Mouse (Mus musculus) liver, adult 2 months (tissue): Measurements from ENCODE around the gene Cntln. TPM values are rescaled to one million over a fixed set of nuclear protein-coding genes. Genes with fewer than 3 reads are reported as not detected.

Experiments used
- DNase-seq: peaks from one replicate; pipeline ENCODE4 v3.0.0-alpha.2; 2011; ENCODE audit warnings: low read depth, low spot score; ENCODE audit errors: extremely low read depth
- H3K27ac ChIP-seq: fragments of 200-500 bp; replicated peaks from 2 replicates; pipeline ENCODE4 v1.5.1; 2012; ENCODE audit warnings: low read depth, mild to moderate bottlenecking, control low read depth, inconsistent platforms, low read length; ENCODE audit not compliant: insufficient read depth
- H3K27me3 ChIP-seq: fragments of 200-500 bp; 2 replicates; pipeline ENCODE4 v1.6.1; 2012; ENCODE audit warnings: mild to moderate bottlenecking, moderate library complexity, low read length, inconsistent platforms; ENCODE audit not compliant: control insufficient read depth, insufficient read depth
- H3K36me3 ChIP-seq: fragments of 200-500 bp; 2 replicates; pipeline ENCODE4 v1.6.1; 2012; ENCODE audit warnings: low read length, inconsistent platforms; ENCODE audit not compliant: control insufficient read depth, insufficient read depth
- H3K4me1 ChIP-seq: fragments of 200-500 bp; 2 replicates; pipeline ENCODE4 v1.6.1; 2011; ENCODE audit warnings: low read length; ENCODE audit not compliant: control insufficient read depth, insufficient read depth
- H3K4me3 ChIP-seq: fragments of 200-500 bp; 2 replicates; pipeline ENCODE4 v1.5.1; 2011; ENCODE audit warnings: low read depth, mild to moderate bottlenecking, control low read depth, low read length, moderate library complexity; ENCODE audit not compliant: insufficient read depth
- H3K79me2 ChIP-seq: fragments of 200-500 bp; 2 replicates; pipeline ENCODE4 v1.6.1; 2012; ENCODE audit warnings: inconsistent platforms, mild to moderate bottlenecking, low read length, moderate library complexity; ENCODE audit not compliant: control insufficient read depth, insufficient read depth
- H3K9ac ChIP-seq: fragments of 200-500 bp; 2 replicates; pipeline ENCODE4 v1.6.1; 2012; ENCODE audit warnings: low read depth, mild to moderate bottlenecking, control low read depth, inconsistent platforms, low read length
- CTCF ChIP-seq: fragments of 200-500 bp; IDR thresholded peaks from 2 replicates; pipeline ENCODE4 v1.5.1; 2011; ENCODE audit warnings: low read depth, low read length, control low read depth
- POLR2A ChIP-seq: fragments of 200-500 bp; IDR thresholded peaks from 2 replicates; pipeline ENCODE4 v1.6.1; 2011; ENCODE audit warnings: low read length, control low read depth; ENCODE audit not compliant: insufficient read depth; ENCODE audit errors: extremely low read depth
- WGBS: fragments of 180-500 bp; shearing (Covaris S2); methylation state at CpG from one replicate; pipeline ENCODE4 v1.1.7; 2018; 5-methylcytosine and 5-hydroxymethylcytosine counted together
- polyA plus RNA-seq: library from polyadenylated mRNA; depleted of rRNA; stranded (reverse); fragments of >200 nt; gene quantifications from 2 replicates; pipeline ENCODE4 v1.2.3, GENCODE M21; 2012
- total RNA-seq: library from RNA; depleted of rRNA; stranded (reverse); fragments of >200 nt; gene quantifications from 2 replicates; pipeline ENCODE4 v1.2.3, GENCODE M21; 2014

Gene Cntln
- total and polyA plus RNA-seq, 2 experiments, result 0.32 to 1.3 TPM

DNA sequence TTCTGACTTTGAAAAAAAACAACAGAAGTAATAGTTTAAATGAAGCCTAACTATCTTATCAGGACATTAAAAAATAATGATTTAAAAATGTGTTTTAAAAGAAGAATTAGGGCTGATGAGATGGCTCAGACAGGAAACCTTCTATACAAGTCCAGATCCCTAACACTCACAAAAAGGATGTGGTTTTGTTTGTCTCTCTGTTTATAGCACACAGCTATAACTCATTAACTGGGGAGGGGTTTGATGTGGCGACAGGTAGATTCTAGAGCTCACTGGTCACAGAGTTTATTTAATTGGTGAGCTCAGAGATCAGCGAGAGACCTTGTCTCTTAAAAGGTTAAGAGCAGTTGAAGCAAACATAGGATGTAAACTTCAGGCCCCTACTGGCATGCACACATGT lies 175.5 kb downstream of the Cntln start:
- Histone ChIP-seq H3K4me1 (no peaks in the 10 kb centered on the region), H3K27me3 (no peaks in the 10 kb centered on the region), H3K79me2 (no peaks in the 10 kb centered on the region), H3K36me3 (no peaks in the 10 kb centered on the region), H3K4me3 (no peak overlapping the region), H3K27ac (no peak overlapping the region), H3K9ac (no peak overlapping the region)
- WGBS, result 90% methylated on average over 2 of the region's 2 CpGs
- DNase-seq, result no peak
- no peak for TF ChIP-seq CTCF
- TF ChIP-seq POLR2A, result no peak

GRCm38 (mm10) chr4:85061676-85062075 lies 177.6 kb downstream of the Cntln start:
- Histone ChIP-seq H3K9ac (no peak overlapping the region), H3K4me1 (no peaks in the 10 kb centered on the region), H3K4me3 (no peak overlapping the region), H3K27ac (no peak overlapping the region), H3K79me2 (no peaks in the 10 kb centered on the region), H3K27me3 (no peaks in the 10 kb centered on the region), H3K36me3 (no peaks in the 10 kb centered on the region)
- TF ChIP-seq POLR2A (no peak), CTCF (no peak)
- no peak for DNase-seq
- 66% methylated on average over 2 of the region's 2 CpGs for WGBS

- no peak for TF ChIP-seq POLR2A
- 84% methylated on average over 4 of the region's 4 CpGs for WGBS
- H3K36me3 ChIP-seq, result no peaks in the 10 kb centered on the region
- H3K27ac ChIP-seq, result no peak overlapping the region
- H3K79me2 ChIP-seq, result no peaks in the 10 kb centered on the region
- H3K4me3 ChIP-seq, result no peak overlapping the region
- no peak for DNase-seq
- no peak overlapping the region for H3K9ac ChIP-seq
- no peaks in the 10 kb centered on the region for H3K4me1 ChIP-seq
- H3K27me3 ChIP-seq, result no peaks in the 10 kb centered on the region
These were observed 211.9 kb downstream of the Cntln start for GRCm38 (mm10) chr4:85096033-85096432.

GRCm38 (mm10) chr4:85096682-85097081 lies 212.6 kb downstream of the Cntln start:
- TF ChIP-seq POLR2A (no peak), CTCF (peak; percentile 97)
- no peaks in the 10 kb centered on the region for H3K4me1 ChIP-seq
- peak; percentile 5 for DNase-seq
- H3K27ac ChIP-seq, result no peak overlapping the region
- no peak overlapping the region for H3K4me3 ChIP-seq
- 19% methylated on average over 7 of the region's 7 CpGs for WGBS
- no peaks in the 10 kb centered on the region for H3K36me3 ChIP-seq
- H3K9ac ChIP-seq, result no peak overlapping the region
- no peaks in the 10 kb centered on the region for H3K79me2 ChIP-seq
- no peaks in the 10 kb centered on the region for H3K27me3 ChIP-seq

- Histone ChIP-seq H3K4me3 (no peak overlapping the region), H3K4me1 (no peaks in the 10 kb centered on the region), H3K9ac (no peak overlapping the region), H3K27me3 (no peaks in the 10 kb centered on the region), H3K36me3 (no peaks in the 10 kb centered on the region), H3K27ac (no peak overlapping the region), H3K79me2 (no peaks in the 10 kb centered on the region)
- TF ChIP-seq CTCF, result no peak
- no peak for TF ChIP-seq POLR2A
- WGBS, result 96% methylated on average over 4 of the region's 4 CpGs
- no peak for DNase-seq
These were observed 218.1 kb downstream of the Cntln start for GRCm38 (mm10) chr4:85102168-85102567.

GRCm38 (mm10) chr4:85106416-85106815 lies 222.3 kb downstream of the Cntln start:
- H3K4me1 ChIP-seq, result no peaks in the 10 kb centered on the region
- TF ChIP-seq CTCF (no peak), POLR2A (no peak)
- H3K27ac ChIP-seq, result no peak overlapping the region
- no peaks in the 10 kb centered on the region for H3K27me3 ChIP-seq
- WGBS, result 96% methylated on average over 1 of the region's 1 CpGs
- no peaks in the 10 kb centered on the region for H3K36me3 ChIP-seq
- H3K9ac ChIP-seq, result no peak overlapping the region
- H3K79me2 ChIP-seq, result no peaks in the 10 kb centered on the region
- no peak overlapping the region for H3K4me3 ChIP-seq
- DNase-seq, result no peak
